Mouse (Mus musculus) heart, embryonic 14.5 days (tissue): ENCODE results near the gene Clta. TPM values are rescaled to one million over a fixed set of nuclear protein-coding genes. Genes with fewer than 3 reads are reported as not detected.

Source experiments
- ATAC-seq: fragments of 200-750 bp; cut with Nextera tagmentation; 2 replicates; pipeline ENCODE4 v1.8.0; 2017; ENCODE audit warnings: low read depth, moderate TSS enrichment; ENCODE audit not compliant: insufficient number of reproducible peaks, insufficient read depth, low FRiP score
- H3K27ac ChIP-seq, 2 experiments: fragments of 200-500 bp in 1 of 2; fragments of 300-500 bp in 1 of 2; sonication (generic) in 1 of 2; replicated peaks in 1 of 2; 2 replicates each; pipeline ENCODE4 v1.5.1; 2012 to 2014; ENCODE audit warnings: low read depth in 2 of 2, low read length in 2 of 2, control low read depth in 1 of 2, mild to moderate bottlenecking in 1 of 2, mixed read lengths in 1 of 2; ENCODE audit not compliant: control insufficient read depth in 1 of 2, insufficient read depth in 1 of 2
- H3K27me3 ChIP-seq: fragments of 300-500 bp; sonication (generic); 2 replicates; pipeline ENCODE4 v1.6.1; 2014; ENCODE audit warnings: mild to moderate bottlenecking, low read length, control low read depth; ENCODE audit not compliant: control insufficient read depth, insufficient read depth
- H3K36me3 ChIP-seq: fragments of 300-500 bp; sonication (generic); 2 replicates; pipeline ENCODE4 v1.6.1; 2014; ENCODE audit warnings: mild to moderate bottlenecking, control low read depth, low read length, mixed read lengths; ENCODE audit not compliant: control insufficient read depth, insufficient read depth
- H3K4me1 ChIP-seq, 2 experiments: fragments of 200-500 bp in 1 of 2; fragments of 300-500 bp in 1 of 2; sonication (generic) in 1 of 2; 2 replicates each; pipeline ENCODE4 v1.6.1; 2012 to 2014; ENCODE audit warnings: low read length in 2 of 2, control low read depth in 1 of 2, mixed read lengths in 1 of 2; ENCODE audit not compliant: control insufficient read depth in 2 of 2, insufficient read depth in 2 of 2
- H3K4me2 ChIP-seq: fragments of 300-500 bp; sonication (generic); 2 replicates; pipeline ENCODE4 v1.6.1; 2014; ENCODE audit warnings: mild to moderate bottlenecking, low read length
- H3K4me3 ChIP-seq, 2 experiments: fragments of 200-500 bp in 1 of 2; fragments of 300-500 bp in 1 of 2; sonication (generic) in 1 of 2; 2 replicates each; pipeline ENCODE4 v1.5.1; 2012 to 2014; ENCODE audit warnings: low read length in 2 of 2, mild to moderate bottlenecking in 2 of 2, control low read depth in 1 of 2, low read depth in 1 of 2, moderate library complexity in 1 of 2; ENCODE audit not compliant: control insufficient read depth in 1 of 2, insufficient read depth in 1 of 2
- H3K9ac ChIP-seq: fragments of 300-500 bp; sonication (generic); 2 replicates; pipeline ENCODE4 v1.6.1; 2014; ENCODE audit warnings: mild to moderate bottlenecking, low read length
- H3K9me3 ChIP-seq: fragments of 300-500 bp; sonication (generic); 2 replicates; pipeline ENCODE4 v1.6.1; 2016; ENCODE audit warnings: low read length, control low read depth; ENCODE audit not compliant: control insufficient read depth
- WGBS: fragments of 180-500 bp; shearing (Covaris S2); extraction: QIAGEN DNeasy Blood & Tissue Kit; methylation state at CpG from one replicate; pipeline ENCODE4 v1.1.7; 2014; 5-methylcytosine and 5-hydroxymethylcytosine counted together
- polyA plus RNA-seq: library from polyadenylated mRNA; unstranded; fragments of >200 nt; fragmentation: Nextera tagmentation; extraction: Ambion mirVana; gene quantifications from 2 replicates; pipeline ENCODE4 v1.2.1, GENCODE M21; 2014

Clta gene
- polyA plus RNA-seq, 1 experiment from 2014 or later: 154 TPM

GRCm38 (mm10) chr4:43974914-43975616, 29.2 kb upstream of the Clta start:
- Histone ChIP-seq H3K27me3 (no peaks in the 10 kb centered on the region), H3K4me1 (peaks cover 19 to 31% of the 10 kb centered on the region in 2 experiments), H3K9me3 (no peaks in the 10 kb centered on the region), H3K4me3 (no peak overlapping the region), H3K4me2 (no peak overlapping the region), H3K27ac (no peak overlapping the region), H3K9ac (no peak overlapping the region), H3K36me3 (peaks cover 19% of the 10 kb centered on the region)
- ATAC-seq: no peak
- 81% methylated on average over 10 of the region's 10 CpGs for WGBS

GRCm38 (mm10) chr4:43976223-43976740, 28.0 kb upstream of the Clta start:
- Histone ChIP-seq H3K27me3 (no peaks in the 10 kb centered on the region), H3K4me3 (no peak overlapping the region), H3K4me1 (peaks cover 19 to 31% of the 10 kb centered on the region in 2 experiments), H3K4me2 (no peak overlapping the region), H3K36me3 (peaks cover 12% of the 10 kb centered on the region; the same call in 1 of the 2 replicates), H3K9ac (no peak overlapping the region), H3K27ac (no peak overlapping the region), H3K9me3 (no peaks in the 10 kb centered on the region)
- WGBS: 73% methylated on average over 6 of the region's 6 CpGs
- ATAC-seq: no peak

GRCm38 (mm10) chr4:43978521-43979443, 25.5 kb upstream of the Clta start:
- Histone ChIP-seq H3K27ac (peak overlapping the region; percentile 53 to 58), H3K9me3 (no peaks in the 10 kb centered on the region), H3K36me3 (peaks cover 12% of the 10 kb centered on the region; the same call in 1 of the 2 replicates), H3K4me1 (peaks cover 11 to 15% of the 10 kb centered on the region in 2 experiments), H3K9ac (no peak overlapping the region), H3K4me2 (no peak overlapping the region), H3K4me3 (no peak overlapping the region), H3K27me3 (no peaks in the 10 kb centered on the region)
- 38% methylated on average over 17 of the region's 17 CpGs for WGBS
- ATAC-seq: no peak

- Histone ChIP-seq H3K36me3 (peaks cover 5% of the 10 kb centered on the region; the same call in 1 of the 2 replicates), H3K4me3 (no peak overlapping the region), H3K4me1 (peaks cover 11 to 14% of the 10 kb centered on the region in 2 experiments), H3K9ac (no peak overlapping the region), H3K4me2 (no peak overlapping the region), H3K27ac (no peak overlapping the region), H3K9me3 (no peaks in the 10 kb centered on the region), H3K27me3 (no peaks in the 10 kb centered on the region)
- 71% methylated on average over 3 of the region's 3 CpGs for WGBS
- ATAC-seq: no peak
Measured at GRCm38 (mm10) chr4:43979746-43980145, 24.5 kb upstream of the Clta start.

- H3K27me3 ChIP-seq: no peaks in the 10 kb centered on the region
Measured at GRCm38 (mm10) chr4:43980236-43980635, 24.0 kb upstream of the Clta start.

GRCm38 (mm10) chr4:43980846-43981245, 23.4 kb upstream of the Clta start:
- no peak for ATAC-seq
- H3K36me3 ChIP-seq: peaks cover 5% of the 10 kb centered on the region; the same call in 1 of the 2 replicates
- H3K9me3 ChIP-seq: no peaks in the 10 kb centered on the region
- 95% methylated on average over 6 of the region's 6 CpGs for WGBS
- peaks cover 11 to 14% of the 10 kb centered on the region in 2 experiments for H3K4me1 ChIP-seq
- H3K27me3 ChIP-seq: no peaks in the 10 kb centered on the region
- H3K4me2 ChIP-seq: no peak overlapping the region
- H3K27ac ChIP-seq: no peak overlapping the region
- no peak overlapping the region for H3K4me3 ChIP-seq
- H3K9ac ChIP-seq: no peak overlapping the region

More at GRCm38 (mm10) chr4:43980236-43980635, 24.0 kb upstream of the Clta start:
- H3K9me3 ChIP-seq: no peaks in the 10 kb centered on the region
- peaks cover 5% of the 10 kb centered on the region; the same call in 1 of the 2 replicates for H3K36me3 ChIP-seq
- no peak overlapping the region for H3K4me2 ChIP-seq
- H3K4me3 ChIP-seq: no peak overlapping the region
- no peak overlapping the region for H3K27ac ChIP-seq
- no peak for ATAC-seq
- H3K4me1 ChIP-seq: peaks cover 11 to 14% of the 10 kb centered on the region in 2 experiments
- H3K9ac ChIP-seq: no peak overlapping the region
- WGBS: 86% methylated on average over 4 of the region's 4 CpGs

GRCm38 (mm10) chr4:43981251-43981650, 23.0 kb upstream of the Clta start:
- peaks cover 5% of the 10 kb centered on the region; the same call in 1 of the 2 replicates for H3K36me3 ChIP-seq
- WGBS: 71% methylated on average over 7 of the region's 7 CpGs
- H3K4me2 ChIP-seq: no peak overlapping the region
- peaks cover 11 to 14% of the 10 kb centered on the region in 2 experiments for H3K4me1 ChIP-seq
- no peaks in the 10 kb centered on the region for H3K9me3 ChIP-seq
- ATAC-seq: no peak
- no peak overlapping the region for H3K4me3 ChIP-seq
- no peak overlapping the region for H3K9ac ChIP-seq
- no peak overlapping the region for H3K27ac ChIP-seq
- no peaks in the 10 kb centered on the region for H3K27me3 ChIP-seq
